Mouse (Mus musculus): ENCODE measurements at regions not wholly inside any gene's neighbourhood (a gene's known extent, or its start where the extent isn't known, plus 50 kb on each side); places are given as distances from the start of the nearest gene placed in this dataset.

DNA sequence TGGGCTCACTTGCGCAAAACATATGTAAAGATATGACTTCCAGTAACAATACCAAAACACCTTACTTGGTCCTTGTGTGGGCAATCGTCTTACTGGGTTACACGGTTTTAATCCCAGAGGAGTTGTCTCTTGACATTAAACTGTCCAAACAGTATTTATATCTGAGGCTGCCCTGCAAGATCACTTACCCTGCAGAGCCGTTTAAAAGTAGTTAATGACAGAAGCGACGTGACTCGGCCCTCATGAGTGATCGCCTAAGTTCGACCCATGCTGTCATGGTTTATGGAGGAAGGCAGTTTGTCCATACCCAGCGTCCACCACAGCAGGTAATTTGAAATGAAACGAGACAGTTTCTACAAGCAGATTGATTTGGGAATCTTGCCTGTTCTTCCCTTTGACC is 90.3 kb downstream of the Zfp281 start:
- intact Hi-C loops (cut with DNase I): no loop called here
- no peak for DNase-seq

DNA sequence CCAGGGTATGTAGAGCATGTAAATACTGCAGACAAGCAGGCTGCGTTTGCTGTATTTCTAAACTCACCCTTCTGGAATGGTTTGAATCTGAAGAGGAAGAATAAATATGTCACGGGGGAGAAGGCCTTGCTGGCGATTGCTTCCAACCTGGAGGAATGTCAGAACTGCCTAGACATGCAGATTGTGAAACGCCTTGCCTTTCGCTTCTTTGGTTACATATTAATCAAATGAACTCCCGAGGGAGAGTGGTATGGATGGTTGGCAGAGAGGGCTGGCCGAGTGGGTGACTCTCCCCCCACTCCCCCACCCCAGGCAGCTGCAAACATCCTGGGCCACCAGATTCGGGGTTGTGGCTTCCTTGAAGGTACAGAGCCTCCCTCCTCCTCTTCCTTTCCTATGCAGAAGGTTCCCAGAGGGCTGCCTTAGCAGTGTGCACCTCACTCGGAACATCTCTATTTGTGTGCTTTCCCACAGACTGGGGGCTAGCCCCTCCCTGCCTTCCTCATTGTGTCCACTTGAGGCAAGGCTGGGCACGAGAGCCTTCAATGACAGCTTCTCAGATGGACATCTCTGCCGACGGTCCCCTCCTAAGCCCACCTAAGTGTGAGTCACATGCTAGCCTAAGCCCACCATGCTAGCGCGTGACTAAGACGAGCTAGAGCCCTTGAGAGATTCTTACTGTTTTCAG is 93.3 kb downstream of the Zfp281 start:
- intact Hi-C loops (cut with DNase I): no loop called here
- no peak for DNase-seq

DNA sequence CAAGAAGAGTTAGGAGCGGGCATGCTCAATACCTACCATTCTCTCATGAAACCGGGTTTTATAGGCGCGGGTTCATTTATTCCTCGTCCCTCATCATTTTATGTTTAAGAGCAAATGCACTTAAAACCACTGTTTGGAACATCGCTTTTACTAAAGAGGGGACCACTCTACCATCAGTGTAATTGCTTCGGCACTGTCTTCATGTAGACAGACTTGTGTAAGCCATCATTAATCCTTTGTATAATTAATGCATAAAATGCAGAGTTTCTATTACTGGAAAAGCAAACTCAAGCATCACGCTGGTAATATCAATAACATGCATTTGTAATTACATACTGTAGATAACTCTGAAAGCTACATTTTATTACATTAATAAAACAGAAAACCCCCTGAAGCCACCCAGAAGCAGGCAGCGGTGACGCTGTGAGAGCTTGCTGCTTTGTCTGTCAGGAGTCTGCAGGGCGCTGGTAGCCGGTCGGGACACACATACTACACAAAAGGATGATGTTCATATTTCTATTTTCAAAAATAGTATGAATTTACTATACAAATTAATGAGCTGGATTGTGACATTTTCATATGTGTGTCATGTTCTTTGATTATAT is 99.2 kb downstream of the Zfp281 start:
- no peak for DNase-seq
- intact Hi-C loops (cut with DNase I): no loop called here

DNA sequence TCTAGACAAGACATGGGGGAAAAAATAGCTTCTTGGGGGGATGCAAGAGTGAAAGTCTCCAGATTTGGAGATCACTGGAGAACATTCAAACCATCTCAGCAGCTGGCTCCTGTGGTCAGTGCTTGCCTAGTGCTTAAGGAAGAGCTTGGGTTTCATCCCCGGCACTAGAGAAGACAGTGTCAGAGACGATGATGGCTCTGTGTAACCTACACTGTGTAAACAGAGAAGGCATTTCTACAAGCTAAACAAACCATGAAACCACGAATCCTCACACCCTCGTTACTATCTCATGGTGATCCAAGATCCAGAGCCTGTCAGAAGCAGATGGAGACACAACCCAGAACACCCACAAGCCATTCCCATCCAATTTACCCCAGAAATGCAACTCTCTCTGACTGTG is 100.5 kb downstream of the Zfp281 start:
- no peak for DNase-seq
- intact Hi-C loops (cut with DNase I): no loop called here

DNA sequence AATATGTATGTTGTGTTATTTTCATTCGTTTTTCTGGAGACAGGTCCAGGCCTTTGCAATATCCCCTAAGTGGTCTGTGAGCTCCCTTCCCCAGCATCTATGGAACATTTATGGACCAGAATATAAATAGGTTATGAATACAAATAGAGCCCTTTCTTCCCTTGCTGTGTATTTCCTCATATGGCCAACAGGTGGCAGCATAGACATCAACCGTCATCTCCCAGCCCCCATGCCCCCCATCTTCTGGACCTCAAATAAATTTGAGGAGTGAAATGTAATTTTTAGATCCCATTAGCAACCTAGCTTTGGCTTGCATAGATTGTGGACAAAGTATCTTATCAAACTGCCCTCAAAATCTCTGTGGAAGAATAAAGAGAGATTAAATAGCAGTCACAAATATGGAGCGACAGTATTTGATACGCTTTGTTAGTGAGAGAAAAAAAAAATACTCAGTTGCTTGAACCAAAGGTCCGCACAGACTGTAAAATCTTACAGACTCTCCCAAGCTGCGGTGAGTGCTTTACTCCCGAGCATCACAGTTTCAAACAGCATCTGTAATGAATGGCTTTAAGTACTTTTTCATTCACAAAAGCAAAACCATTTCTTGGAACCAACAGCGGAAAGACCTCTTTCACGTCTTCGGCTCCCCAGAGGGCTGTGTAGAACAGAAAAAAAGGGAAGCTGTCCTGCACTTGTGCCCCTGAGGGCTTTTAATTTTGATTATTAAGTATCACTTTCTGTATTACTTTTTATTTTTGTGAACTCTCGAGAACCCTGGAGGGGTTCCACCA is 101.6 kb downstream of the Zfp281 start:
- peak; percentile 24 to 45 for DNase-seq
- intact Hi-C loops (cut with DNase I): loop anchor here (2.0 kb wide), 1 partner anchor 498 kb away; no protein-coding TSS in a partner anchor

DNA sequence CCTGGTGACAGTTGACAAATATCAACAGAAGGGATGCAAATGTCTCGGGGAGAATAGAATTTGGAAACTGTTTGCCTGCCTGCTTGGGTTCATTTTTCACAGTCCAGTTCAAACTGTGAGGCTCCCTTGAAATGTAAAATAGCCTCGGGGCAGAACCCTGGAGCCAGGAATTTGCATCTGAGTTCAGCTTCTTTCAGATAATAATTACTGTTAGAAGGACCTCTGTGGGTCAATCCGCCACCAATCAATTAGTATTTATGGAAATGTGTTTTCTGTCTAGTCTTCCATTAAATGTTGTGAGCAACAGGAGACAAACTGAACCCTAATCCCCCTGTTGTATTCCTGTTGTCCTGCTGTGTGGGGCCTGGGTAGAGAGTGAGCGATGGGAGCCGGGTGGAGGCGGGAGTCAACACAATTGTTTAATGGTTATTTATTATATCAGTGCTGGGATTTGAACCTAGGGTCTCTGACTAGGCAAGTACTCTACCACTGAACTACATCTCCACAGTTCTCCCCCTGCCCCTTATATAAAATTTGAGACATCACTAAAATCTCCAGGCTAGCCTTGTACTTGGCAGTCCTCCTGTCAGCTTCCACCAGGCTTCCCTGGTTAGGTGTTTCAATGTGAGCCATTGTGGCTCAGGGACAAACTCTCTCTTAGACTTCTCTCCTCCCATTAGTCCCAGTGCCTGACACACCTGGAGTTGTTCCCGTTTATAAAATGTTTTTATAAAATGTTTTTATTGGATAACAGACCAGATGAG is 103.3 kb downstream of the Zfp281 start:
- intact Hi-C loops (cut with DNase I): loop anchor here (2.0 kb wide), 1 partner anchor 497 kb away; no protein-coding TSS in a partner anchor
- DNase-seq: no peak

DNA sequence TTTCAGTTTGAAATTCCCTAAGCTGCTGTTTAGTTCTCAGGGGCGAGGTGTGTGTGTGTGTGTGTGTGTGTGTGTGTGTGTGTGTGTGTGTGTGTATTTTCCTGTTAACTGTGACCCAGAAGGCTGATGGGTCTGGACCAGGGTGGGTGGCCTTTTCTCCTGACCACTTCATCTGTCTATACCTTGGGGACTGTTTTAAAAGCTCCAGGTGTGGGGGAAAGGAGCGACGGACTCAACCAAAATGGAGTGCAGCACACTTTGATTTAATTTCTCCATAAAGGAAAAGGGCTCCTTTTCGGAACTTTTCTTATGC is 103.9 kb downstream of the Zfp281 start:
- intact Hi-C loops (cut with DNase I): no loop called here
- no peak for DNase-seq

DNA sequence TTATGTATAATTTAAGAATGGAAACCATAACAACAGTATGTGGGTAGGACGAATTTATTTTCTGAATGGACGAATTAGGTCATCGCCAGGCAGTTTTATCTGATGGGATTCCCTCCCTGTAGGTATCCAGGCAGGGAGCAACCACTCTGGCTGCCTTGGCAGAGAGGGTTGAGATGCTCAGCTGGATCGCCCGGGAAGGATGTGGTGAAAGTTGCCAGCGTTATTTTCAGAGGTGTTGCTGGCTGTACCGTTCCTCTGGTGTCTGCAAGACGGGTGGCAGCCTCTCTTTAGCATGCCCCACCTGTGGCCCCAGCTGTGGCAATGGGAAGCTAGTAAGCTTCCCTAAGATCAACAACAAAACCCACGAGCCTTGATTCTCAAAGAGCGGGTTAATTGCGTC is 105.9 kb downstream of the Zfp281 start:
- intact Hi-C loops (cut with DNase I): loop anchor here (5.0 kb wide), 1 partner anchor 103 kb away; no protein-coding TSS in a partner anchor
- DNase-seq: peak; percentile 31 to 33

DNA sequence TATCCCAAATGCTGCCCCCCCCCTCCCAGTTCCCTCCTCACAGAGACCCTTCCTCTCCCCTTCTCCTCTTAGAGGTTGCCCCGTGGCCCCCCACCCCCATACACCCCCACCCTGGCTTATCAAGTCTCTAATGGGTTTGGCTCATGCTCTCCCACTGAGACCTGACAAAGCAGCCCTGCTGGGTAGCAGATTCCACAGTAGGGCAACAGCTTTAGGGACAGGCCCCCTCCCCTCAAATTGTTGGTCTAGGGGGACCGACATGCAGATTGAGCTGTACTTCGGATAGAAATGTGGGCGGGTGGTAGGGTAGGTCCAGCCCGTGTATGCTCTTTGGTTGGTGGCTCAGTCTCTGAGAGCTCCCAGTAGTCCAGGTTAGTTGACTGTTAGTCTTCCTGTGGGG is 113.3 kb downstream of the Zfp281 start:
- intact Hi-C loops (cut with DNase I): no loop called here
- no peak for DNase-seq

DNA sequence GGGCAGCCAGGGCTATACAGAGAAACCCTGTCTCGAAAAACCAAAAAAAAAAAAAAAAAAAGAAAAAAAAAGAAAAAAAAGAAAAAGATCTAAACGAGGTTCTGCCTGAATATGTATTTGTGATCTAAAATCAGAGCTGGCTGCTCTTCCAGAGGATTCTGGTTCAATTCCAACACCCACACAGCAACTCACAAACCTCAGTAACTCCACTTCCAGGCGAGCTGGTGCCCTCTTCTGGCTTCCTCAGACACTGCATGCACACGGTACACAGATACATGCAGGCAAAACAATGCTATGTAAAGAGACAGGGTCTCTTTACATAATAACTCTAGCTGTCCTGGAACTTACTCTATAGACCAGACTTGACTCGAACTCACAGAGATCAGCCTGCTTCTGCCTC is 114.8 kb downstream of the Zfp281 start:
- DNase-seq: peak; percentile 54 to 69
- intact Hi-C loops (cut with DNase I): no loop called here

DNA sequence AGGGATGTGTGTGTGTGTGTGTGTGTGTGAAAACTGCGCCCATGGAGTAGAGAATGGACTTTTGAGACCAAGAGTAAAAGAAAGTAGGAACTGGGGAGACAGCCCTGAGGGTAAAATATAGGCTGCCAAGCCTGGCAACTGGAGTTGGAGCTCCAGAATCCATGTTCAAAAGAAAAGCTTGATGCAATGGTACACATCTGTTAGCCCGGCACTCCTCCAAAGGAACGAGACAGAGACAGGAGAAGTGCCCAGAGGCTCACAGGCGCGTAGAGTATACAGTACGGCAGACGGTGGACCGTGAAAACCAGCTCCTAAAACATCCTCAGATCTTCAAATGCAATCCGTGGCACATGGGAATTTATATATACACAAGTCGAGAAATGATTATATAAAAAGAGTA is 116.4 kb downstream of the Zfp281 start:
- no peak for DNase-seq
- intact Hi-C loops (cut with DNase I): loop anchor here (2.0 kb wide), 1 partner anchor 190 kb away; no protein-coding TSS in a partner anchor

DNA sequence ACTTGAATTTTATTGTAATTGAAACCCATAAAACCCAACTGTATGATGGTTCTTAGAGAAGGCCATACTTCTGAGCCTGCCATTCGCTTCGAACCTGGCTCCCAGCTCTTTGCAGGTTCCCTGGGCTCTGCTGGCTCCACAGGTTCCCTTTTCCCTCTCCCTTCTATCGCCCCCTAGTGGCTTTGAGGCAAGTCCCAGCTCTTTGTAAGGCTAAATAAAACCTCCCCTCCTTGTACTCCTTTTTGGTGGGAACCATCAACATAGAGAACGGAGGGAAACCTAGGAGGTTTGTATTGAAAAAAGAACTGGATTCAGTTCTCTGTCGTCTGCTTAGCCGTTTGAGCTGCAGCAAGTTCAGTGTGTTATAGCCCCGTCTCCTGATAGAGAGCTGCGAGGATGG is 124.5 kb downstream of the Zfp281 start:
- peak; percentile 38 to 58 for DNase-seq
- intact Hi-C loops (cut with DNase I): loop anchor here (2.0 kb wide), 1 partner anchor 198 kb away; no protein-coding TSS in a partner anchor

DNA sequence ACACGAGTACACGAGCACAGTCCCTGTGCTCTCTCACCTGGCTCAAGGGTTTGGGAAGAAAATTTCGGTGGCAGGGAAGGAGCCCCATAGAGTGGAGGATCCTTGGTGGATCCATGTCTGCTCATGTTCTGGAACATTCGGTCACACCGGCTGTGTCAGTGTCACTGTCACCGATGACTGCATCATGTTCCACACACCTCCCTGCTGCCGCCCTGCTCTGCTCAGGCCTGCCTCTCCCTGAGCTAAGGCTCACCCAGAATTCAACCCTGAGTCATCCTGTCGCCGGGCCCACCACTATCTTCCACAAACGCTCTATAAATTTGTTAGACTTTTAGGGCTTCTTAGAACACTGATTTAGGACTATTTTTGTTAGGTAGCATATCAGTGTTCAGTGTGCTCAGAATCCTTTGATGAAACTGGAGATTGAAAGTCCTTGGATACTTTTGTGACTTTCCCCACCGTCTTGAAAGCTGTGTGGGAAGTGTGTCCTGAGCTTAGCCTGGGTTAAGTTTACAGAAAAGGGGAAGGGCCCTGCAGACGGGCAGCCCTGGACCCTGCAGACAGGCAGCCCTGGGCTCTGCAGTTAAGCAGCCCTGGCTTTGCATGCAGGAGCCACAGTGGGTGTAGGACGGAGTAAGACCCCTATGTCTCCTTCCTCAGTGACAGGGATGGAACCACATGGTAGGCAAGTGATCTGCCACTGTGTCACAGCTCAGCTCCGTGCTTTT is 126.9 kb downstream of the Zfp281 start:
- intact Hi-C loops (cut with DNase I): no loop called here
- no peak for DNase-seq

DNA sequence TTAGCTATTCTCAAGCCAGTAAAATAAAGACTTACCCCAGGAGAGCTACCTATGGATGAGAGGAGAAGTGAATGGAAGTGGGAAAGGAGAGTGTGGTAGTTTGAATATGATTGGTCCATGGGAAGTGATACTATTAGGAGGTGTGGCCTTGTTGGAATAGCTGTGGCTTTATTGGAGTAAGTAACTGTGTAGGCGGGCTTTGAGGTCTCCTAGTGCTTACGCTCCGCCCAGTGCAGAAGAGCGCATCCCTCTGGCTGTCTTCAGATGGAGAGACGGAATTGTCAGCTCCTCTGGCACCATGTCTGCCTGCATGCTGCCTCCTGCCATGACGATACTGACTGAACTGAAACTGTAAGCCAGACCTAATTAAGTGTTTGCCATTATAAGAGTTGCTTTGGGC is 129.6 kb downstream of the Zfp281 start:
- no peak for DNase-seq
- intact Hi-C loops (cut with DNase I): no loop called here

DNA sequence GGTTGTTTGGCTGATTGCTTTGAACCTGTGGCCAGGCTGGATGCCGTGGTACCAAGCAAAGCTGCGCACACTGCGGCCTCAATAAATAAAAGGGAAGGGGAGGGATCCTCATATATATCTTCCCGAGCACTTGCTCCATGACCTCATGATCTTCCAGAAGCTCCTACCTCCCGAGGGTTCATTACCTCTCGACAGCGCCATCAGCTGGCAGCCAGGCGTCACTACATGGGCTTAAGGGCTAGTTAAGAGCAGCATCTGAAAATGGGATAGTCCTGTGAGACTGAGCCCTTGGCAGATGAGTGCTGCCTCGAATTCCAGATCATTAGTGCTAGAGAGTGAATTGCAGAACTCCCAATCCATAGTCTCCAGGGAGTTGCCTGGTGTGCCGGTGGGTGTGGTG is 134.0 kb downstream of the Zfp281 start:
- DNase-seq: no peak
- intact Hi-C loops (cut with DNase I): no loop called here

DNA sequence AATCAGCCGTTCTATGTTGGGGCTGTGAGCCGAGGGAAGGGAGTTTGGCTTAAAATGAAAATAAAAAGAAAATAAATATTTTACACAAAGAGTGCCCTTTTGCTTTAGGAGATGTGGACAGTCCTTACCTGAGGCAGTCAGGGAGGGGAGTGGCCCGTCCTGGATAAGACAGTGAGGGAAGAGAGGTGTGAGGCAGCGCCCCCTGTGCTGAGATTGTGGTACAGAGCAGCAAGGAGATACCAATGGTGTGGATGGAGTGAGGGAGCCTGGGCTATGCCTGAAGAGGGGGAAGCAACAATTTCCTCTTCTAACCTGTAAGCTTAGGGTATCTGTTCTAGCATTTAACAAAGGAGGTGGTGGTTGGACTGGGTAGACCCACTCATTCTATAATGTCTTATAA is 134.5 kb downstream of the Zfp281 start:
- intact Hi-C loops (cut with DNase I): no loop called here
- no peak for DNase-seq

DNA sequence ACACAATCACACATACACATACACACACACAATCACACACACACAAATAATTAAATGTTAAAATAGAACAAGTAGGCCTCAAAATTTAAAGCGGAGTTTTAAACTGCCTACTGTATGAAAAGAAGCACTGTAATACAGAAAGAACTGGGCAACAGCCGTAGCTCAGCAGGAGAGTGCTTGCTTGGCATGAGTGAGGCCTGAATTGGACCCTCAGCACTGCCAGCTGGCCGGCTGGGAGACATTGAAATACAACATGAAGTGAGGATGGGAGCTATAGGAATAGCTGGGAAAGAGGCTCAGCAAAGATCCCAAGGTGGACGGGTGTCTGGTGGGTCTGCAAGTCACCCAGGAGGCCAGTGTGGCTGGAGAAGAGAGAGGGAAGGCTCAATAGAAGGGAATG is 136.8 kb downstream of the Zfp281 start:
- DNase-seq: no peak
- intact Hi-C loops (cut with DNase I): no loop called here

DNA sequence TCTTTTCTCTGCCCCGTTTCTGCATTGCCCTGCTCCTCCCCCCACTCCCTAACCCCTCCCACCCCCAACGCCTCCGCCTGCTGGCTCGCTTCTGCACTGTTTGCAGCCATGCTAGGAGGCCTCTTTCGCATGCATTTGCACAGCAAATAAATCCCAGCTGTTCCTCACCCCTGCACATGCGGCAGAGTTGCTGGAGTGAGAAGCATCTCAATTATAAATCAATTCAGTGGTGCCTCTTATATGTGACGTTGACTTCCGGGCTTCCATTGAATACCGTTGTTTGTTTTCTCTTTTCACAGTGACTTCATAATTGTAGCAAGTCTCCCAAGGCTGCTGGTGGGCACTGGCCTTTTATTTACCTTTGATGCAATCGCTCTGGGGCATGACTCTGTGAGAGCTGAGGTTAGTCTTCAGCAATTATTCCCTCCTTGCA is 144.3 kb downstream of the Zfp281 start:
- peak; percentile 15 to 21 for DNase-seq
- intact Hi-C loops (cut with DNase I): no loop called here

DNA sequence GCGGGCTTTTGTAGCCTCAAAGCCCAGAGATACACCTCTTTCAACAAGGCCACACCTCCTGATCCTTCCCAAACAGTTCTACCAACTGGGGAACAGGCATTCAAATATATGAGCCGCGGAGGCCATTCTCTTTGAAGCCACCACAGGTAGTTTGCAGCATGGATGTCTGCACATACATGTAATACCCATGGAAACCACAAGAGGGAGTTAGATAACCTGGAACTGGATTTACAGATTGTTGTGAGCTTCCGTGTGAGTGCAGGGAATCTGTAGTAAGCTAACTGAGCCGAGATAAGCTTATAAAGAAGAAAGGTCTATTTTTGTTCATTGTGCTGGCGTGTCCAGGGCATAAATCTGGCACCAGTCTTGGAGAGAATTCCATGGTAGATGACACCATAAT is 149.0 kb downstream of the Zfp281 start:
- intact Hi-C loops (cut with DNase I): no loop called here
- no peak for DNase-seq

DNA sequence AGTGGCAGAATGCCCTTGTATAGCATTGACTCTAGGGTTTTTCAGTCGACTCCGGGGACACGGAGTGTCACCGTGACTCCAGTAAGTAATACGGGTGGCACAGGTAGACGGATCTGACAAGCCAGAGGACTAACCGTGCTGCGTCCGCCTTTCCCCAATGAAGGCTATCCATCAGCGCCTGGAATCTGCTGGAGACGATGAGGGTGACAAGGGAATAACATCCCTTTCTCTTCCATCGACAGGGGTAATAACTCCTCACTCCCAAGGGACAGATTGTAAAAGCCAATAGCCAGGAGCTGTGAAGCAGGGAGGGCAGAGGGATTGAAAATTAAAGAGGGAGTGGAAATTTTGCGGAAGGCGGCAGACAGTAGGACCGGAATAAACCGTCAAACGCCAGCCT is 151.5 kb downstream of the Zfp281 start:
- DNase-seq: no peak
- intact Hi-C loops (cut with DNase I): no loop called here
